Mouse (Mus musculus) cerebellum, postnatal 10 days (tissue): ENCODE measurements at regions not wholly inside any gene's neighbourhood (a gene's known extent, or its start where the extent isn't known, plus 50 kb on each side); places are given as distances from the start of the nearest gene placed in this dataset.

Experiments used
- DNase-seq, 2 experiments: peaks; one replicate each; pipeline ENCODE4 v3.0.0; 2021; ENCODE audit warnings: mixed read lengths in 2 of 2

DNA sequence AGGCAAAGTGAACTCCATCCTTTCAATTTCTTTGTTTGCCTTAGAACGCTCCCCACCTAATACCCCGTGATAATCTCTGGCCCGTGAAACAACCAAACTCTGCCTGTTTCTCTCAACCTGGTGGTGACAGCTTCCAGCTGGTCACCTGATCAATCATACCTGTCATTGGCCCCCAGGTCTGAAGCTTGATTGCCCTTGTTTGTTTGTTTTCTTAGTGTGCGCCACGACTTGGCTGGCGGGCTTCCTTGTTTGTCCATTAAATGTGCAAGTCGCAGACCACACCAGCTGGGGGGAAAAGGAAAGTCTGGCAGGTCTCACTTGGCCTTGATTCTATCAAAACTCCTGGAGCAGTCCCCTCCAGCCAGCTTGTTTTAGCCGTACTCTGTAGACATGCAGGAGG lies 666.1 kb downstream of the Kcnj2 start:
- peak; percentile 19 to 28 for DNase-seq

DNA sequence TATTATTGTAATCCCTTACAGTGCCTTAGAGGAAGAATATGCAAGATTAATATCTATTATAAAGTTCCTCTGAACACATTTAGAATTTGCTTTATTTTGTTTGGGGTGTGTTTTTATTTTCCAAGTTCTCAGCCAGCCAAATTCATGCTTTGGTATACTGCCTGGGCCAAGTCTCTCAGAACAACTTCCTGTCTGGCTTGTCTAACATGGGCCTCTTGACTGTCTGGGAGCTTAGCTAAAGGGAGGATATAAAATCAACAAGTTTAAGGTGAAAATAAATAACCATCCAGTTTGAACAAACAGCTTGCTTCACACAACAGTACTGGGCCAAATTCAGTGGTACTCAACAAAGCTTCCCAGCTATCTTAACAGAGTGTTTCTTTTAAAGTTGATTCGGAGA lies 669.5 kb downstream of the Kcnj2 start:
- no peak for DNase-seq

DNA sequence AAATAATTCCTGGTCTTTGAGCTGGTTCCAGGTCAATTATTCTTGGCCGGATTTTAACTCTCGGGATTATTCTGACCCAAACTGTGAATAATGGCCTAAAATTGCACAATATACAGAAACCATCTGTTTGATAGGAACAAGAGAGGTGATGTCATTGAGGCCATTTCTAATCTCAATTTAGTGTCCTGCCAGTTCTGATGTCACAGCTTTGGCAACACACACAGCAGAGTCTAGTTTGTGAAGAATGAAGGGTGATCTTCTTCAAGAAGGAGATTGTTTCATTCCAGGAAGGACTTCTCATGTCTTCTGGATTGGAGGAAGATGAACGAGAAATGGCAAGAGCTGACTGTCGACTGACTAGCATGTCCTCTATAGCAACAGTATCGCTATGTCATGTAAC lies 670.0 kb downstream of the Kcnj2 start:
- DNase-seq: no peak

DNA sequence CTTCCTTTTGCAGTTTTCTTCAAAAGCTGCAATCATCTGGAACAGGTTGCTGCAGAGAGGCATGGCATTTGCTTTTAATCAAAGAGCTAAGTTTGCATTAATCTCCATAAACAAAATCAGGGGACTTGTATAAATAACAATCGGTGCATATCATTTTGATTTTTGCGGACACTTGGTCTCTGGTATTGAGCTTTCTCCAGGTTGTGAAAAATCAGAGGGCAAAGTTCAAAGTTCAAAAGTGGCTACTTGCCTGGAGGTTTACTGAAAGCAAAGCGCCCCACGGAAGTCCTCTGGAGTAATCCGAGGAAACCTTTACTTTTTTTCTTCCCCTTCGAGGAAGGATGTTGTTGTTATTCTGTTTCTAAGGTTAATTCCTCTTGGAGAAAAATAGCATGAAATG lies 677.4 kb downstream of the Kcnj2 start:
- DNase-seq: no peak

DNA sequence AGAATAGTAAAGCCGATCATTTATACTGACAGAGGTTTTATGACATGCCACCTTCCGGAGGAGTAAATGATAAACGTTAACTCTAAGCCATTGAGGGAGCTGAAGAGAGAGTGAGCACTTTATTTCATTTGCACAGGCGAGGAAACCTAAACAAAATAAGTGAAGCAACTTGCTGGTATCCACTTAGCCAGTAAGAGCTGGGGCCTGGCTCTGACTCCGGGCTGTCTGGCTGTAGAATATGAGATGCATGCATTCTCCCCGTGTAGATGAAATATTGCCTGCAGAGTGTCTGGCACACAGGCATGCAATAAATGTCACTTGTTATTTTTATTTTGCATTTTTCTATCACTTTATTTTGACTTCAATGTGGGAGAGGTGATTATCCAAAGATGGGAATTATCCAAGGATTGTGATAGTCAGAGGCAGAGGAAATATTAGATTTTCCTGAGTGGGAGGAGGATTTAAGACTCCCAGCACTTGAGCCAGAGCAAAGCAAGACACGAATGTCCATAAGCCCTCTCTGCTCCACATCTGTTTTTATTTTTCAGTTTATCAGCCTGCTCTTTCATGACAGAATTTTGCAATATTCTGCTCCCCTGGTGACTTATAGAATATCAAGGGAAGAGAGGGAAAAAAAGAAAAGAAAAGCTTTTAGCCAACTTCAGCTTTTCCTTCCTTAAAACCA lies 681.4 kb downstream of the Kcnj2 start:
- DNase-seq: no peak

DNA sequence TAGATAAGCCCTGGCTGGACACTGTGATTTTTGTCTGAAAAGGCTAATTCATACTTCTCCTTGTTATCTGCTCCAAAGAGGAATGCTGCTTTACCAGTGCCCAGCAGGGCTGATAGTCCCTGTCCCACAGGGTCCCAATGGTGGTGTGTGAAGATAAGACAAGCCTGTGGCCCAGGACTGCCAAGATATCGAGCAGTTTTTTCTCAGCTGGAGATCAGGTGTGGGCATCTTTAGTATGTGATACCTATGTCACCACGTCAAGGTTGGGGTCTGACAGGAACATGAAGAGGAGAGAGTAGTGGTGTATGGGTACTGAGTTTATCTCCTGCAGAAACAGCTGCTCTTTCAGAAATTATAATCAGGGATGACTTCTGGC lies 682.0 kb downstream of the Kcnj2 start:
- DNase-seq: no peak

DNA sequence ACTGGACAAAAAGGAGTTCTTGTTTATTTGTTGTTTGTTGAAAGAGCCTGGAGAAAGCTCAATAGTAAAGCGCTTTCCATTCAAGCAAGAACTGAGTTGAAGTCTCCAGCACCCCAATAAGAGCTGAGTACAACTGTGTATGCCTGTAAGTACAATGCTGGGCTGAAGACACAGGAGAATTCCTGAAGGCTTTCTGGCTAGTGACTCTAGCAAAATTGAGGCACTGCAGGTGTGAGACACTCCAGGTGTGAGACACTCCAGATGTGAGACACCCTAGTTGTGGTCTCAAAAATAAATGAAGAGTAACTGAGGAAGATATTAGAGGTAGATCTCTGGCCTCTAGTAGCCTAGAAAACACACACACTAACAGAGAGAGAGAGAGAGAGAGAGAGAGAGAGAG lies 682.5 kb downstream of the Kcnj2 start:
- no peak for DNase-seq

DNA sequence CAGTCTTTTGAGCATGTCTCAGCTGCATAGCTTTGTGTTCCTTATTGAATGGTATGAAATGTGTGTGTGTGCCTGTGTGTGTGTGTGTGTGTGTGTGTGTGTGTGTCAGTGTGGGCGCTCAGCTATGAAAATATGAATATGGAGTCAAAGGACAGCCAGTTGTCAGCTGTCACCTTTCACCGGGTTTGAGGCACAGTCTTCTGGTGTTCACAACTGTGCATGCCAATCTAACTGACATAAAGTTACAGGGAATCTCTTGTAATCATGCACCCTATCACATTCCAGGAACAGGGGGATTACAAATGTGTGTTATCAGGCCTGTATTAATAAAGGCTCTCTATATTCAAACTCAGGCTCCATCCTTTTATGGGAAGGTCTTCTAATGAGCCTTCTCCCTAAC lies 688.8 kb downstream of the Kcnj2 start:
- DNase-seq: no peak

DNA sequence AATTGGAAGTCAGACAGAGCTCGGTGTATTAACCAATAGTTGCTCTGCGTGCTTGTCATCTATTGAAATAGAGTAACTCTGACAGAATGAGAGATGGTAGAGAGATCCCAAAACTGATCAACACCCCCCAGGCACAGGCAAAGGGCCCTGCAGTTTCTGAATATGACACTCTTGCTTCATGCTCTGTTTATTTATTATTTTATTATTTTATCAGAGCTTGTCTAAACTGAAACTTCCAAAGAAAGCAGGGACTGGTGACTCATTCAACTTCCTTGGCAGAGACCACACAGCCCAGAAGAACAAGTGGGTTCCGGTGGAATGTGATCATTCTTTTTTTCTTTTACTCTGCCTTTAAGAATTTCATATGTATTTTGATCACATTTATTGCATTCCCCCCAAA lies 697.1 kb downstream of the Kcnj2 start:
- DNase-seq: no peak

DNA sequence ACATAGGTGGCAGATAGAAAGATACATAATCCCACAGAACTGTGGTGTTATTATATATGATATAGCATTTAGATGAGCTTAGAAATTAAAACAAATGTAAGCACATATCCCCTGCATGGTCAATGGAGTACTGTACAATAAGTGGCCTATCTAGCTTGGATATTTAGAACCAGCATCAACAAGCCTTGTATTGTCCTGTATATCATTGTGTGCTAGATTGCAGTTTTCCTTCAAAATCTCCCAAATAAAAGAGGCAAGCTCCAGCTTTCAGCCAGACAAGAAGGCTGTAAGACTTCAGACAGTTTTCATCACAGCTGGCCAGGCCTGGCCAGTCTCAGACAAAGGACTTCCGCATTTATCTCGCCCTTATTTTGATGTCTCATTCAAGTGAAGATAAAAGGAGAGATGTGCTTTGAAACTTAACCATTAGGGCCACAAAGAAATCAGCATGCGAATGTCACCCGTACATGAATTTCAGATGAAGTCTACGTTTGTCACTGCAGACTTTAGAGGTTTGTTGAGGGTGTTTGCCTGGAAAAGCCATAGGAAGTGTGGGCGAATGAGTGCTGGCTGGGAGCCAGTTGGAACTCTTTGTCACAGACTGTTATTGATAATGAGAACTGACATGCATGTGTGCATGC lies 700.5 kb downstream of the Kcnj2 start:
- peak; percentile 25 to 38 for DNase-seq

DNA sequence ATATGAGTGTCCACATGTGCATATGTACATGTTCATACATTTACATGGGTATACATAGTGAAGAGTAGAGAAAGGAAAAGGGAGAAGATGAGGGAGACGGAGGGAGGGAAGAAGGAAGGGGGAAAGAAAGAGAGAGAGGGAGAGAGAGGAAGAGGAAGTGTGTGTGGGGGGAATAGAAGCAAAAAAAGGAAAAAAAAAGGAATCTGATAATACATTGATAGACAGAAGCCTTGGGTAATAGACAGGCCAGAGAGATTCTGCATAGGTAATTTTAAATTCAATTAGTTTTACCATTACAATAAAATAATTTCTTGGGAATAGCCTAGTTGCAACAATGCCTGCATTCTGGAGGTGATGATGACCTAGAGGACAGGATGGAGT lies 701.0 kb downstream of the Kcnj2 start:
- DNase-seq: no peak

DNA sequence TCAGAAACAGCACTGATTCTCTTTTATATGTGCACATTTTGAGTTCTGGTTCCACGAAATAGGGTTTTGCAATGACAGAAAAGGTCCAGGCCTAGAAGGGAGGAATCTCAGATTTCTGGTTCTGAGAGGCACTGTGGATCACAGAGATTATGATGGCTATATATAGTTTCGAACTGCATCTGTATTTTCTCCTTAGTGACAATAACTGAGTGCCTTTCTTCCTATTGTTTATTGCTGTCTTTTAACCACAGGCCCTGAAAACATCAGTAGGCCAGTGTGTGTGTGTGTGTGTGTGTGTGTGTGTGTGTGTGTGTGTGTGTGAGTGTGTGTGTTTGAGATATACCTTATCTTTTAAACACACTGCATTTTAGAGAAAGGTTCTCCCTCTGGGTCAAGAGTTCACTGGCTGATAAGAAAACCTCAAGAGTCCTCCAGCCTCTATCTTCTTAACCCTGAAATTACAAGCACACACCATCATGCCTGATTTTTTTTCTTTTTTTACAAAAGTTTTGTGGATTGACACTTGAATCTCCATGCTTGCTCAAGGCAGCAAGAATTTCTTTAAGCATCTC lies 708.2 kb downstream of the Kcnj2 start:
- DNase-seq: no peak

DNA sequence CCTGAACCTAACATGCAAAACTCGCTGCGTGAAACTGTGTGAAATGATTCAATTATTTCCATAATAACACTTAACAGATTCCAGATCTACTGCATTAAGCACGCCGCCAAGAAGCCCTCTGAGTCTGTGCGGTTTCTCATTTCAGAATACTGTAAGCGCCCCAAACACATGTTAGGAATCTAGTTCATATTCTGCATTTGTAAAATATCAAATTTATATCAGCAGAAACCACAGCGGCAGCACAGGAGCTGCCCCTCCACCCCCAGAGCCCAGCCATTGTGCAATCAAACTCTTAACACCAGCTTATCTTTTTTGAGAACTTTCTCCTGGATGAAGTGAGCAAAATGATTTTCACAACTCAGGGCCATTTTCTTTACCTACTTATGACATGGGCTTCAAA lies 715.4 kb downstream of the Kcnj2 start:
- DNase-seq: no peak

DNA sequence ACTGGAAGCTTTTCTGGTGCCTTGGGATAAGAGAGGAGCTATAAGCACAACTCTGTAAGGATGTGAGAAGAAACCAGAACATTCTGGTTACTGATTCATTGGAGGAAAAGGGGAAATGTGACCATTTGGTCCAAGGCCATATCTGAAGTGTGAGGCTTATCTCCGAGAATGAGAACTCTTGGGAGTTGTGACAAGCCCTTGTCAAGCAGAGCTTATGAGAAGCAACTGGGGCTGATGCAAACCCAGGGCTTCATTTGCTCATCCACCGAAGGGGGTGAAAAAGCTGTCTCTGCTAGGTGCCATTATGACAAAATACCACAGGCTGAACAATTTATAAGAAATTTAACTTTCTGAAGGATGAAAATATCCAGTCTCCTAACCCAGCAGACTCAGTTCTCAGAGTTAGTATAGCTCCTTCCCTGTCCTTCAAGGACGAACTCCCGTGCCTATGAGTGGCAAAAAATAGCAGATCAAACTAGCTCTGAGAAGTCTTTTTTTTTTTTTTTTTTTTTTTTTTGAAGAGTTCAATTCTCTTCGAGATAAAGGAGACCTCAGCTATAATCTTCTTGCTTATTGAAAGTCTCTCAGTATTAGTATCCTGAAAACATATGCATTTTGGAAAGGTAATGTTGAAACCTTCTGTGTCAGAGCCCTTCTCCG lies 725.4 kb downstream of the Kcnj2 start:
- no peak for DNase-seq

DNA sequence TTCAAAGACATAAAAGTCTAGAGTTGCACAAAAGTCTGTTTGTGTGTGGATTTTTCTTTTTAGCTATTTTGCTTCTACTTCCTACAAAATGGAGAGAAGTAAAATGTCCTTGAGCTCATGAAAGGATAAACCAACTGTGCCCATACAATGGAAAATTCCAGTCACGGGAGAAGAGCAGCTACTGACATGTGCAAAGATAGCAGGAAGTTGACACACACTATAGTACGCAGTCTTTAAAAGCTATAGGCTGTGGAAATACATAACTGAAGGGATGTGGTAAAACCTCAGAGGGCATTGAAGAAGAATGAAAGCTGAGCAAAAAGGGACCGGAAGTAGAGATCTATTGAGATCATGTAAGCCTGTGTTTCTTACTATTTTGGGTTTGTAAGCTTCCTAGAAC lies 735.1 kb downstream of the Kcnj2 start:
- DNase-seq: no peak

DNA sequence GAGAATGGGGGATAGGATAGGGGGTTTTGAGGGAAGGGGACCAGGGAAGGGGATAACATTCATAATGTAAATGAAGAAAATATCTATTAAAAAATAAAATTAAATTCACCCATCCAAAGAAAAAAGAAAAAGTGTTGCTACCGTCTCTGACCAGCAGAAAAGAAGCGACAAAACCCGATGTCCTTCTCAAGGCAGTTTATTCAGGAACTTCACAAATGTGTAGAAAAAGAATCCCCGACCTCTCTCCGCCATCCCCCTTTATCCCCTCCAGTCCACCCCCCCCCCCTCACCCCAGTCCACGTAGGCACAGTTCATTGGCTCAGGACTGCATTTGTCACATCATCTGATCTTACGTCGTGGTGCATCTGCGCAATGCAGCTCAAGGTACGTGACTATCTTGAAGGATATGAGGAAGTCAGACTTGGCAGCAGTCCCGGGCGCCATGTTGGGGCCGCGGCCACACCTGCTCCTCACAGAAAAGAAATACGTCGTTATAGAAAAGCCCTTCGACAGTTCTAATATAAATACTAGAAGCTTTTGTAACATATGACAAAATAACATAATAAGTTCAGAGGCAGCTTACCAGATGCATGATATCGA lies 750.3 kb downstream of the Kcnj2 start:
- DNase-seq: peak in 1 of 2 experiments; percentile 3

DNA sequence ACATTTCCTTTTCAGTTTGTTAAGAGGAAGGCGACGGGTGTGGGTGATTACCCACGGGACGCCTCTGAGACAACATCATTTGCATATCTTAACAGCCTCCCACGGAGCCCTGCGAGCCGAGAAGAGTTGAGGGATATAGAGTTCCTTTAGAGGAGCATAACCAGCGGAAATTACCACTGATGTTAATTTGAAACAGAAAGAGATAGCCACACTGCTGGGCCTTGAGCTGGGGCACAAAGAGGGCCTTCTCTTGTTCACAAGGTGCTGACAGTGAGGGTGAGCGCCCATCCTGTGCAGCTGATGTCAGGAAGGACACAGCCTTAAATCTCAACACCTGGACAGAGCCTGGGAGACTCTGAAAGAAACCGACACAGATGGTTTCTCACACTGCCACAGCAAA lies 752.2 kb downstream of the Kcnj2 start:
- DNase-seq: peak in 1 of 2 experiments; percentile 4

DNA sequence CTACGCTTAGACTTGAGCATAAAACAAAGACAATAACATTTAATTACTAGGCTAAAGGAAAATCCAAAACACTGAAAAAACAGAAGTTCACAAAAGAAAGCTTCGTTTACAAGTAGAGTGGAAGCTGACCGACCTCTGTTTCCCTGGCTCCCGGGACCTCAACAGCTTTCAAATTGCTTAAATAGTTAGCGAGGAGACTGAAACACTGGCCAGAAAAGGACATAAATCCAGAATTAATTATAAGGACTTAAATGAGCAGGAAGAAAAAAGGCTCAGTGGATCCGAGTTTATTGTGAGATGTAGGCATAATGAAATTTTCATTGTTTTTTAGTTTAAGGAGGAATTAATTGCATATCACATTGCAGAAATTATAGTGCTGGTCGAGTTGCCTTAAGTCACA lies 754.4 kb downstream of the Kcnj2 start:
- DNase-seq: no peak

DNA sequence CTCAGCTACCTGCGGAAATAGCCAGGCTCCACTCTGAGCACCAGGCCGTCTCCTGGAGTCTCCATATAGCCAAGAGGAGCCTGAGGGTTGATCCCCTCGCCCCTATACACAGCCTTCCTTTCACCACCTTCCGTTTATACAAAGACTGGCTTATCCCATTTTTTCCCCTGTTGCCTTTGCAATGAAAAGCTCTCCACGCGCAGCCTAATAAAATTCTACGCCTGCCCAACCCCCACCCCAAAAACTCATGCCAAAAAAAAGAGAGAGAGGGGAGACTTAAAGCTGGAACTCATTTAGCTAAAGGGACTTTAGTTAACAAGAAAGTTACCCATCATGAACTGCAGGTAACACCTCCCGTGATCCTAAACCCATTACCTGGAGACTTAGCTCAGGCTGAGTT lies 762.5 kb downstream of the Kcnj2 start:
- no peak for DNase-seq

DNA sequence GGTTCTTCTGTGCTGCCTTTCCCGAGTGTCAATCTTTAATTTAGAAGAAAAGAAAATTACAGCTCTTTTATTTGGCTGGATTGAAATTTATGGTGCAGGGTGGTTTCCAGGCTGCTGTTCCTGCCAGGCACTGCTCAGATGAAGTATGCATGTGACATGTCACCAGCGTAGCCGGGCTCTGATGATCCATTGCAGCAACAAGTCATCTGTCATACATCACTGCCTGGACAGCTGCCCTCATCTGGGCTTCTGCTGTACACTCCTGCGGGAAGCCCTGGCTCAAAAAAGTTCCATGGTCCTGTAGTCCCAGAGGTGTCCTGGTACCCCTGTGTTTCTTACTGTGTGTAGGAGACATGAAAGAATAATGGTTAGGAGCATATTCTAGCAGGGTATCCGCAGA lies 773.0 kb downstream of the Kcnj2 start:
- DNase-seq: no peak

DNA sequence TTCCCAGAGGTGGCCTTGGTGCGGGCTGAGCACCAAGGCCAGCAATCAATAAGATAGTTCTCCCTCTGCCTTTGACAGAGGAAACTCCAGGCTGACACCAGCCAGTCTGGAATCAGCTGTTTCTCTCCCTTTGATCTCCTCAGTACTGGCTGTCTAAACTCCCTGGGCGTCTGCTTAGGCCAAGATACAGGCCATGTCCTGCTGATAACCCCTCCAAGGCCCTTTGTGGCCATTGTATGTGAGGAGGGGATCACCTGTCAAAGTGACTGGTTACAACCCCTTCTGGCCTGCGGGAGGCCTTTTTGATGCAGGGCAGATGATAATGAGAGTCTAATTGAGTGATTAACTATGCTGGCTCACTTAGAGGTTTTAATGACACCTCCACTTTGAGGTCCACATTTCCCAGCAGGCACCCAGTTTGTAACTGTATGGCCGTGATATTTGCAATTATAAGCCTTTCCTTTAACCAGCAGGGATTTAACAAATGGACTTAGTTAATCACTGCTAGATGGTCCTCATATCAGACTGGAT lies 777.8 kb downstream of the Kcnj2 start:
- no peak for DNase-seq

DNA sequence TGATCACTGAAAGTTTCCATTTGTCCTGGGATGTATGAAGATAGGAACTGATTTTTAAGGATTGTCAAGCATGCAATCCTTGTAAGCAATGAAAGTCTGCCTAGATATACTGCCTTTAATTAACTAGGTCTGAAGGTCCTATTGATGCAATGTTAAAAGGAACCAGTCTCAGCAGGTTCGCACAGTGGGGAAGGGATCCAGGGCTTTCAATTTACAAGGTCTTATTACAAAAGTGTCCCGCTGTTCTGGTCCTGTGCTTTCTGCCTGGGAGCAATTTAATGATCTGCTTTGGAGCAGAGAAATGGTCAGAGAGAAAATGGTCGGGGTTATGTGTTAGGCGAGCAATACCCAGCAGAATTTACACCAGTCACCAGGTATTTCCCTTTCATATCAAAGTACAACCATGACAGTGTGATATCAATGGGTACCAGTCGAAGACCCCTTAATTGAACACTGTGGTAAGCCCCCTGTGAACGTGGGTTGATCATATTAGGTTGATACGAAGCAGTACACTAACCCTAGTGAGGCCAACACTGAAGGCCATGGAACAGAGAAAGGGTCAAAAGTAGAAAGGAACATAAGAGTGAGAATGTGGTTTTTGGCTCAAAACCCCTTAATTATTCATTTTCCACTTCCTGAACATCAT lies 778.5 kb downstream of the Kcnj2 start:
- DNase-seq: no peak

DNA sequence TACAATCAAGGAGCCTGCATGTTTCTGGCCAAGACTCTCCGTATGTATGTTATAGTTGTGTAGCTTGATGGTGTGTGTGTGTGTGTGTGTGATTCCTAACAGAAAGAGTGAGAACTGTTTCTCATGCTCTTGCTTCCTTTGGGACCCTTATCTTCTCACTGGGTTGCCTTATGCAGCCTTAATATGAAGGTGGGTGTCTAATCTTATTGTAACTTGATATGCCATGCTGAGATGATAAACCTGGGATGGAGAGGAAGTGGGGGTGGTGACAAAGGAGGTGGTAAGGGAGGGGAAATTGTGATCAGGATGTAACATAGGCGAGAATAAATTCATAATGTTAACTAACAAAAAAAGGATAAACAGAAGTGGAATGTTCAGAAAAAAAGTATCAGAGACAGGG lies 791.3 kb downstream of the Kcnj2 start:
- DNase-seq: no peak
